8 mouse cellular contexts compared by ENCODE assay signal in genomic region chr12:9029506-9029887, GRCm38 (mm10). TPM values are rescaled to one million over a fixed set of nuclear protein-coding genes. Genes with fewer than 3 reads are reported as not detected.
DNase-seq lines count a peak whose midpoint lies in the region; ATAC-seq and TF ChIP-seq lines count a peak whose summit lies in the region.

No protein-coding gene starts in this region.

- 30% methylated on average over 4 of the region's 4 CpGs for WGBS in heart, embryonic 15.5 days
- WGBS in bone marrow, adult 2 months: 9% methylated on average over 4 of the region's 4 CpGs
- WGBS in hindbrain, embryonic 16.5 days: 53% methylated on average over 4 of the region's 4 CpGs
- WGBS in midbrain, embryonic 13.5 days: 58% methylated on average over 4 of the region's 4 CpGs

- no peak for DNase-seq in heart, postnatal 4 days
- DNase-seq in left cerebral cortex, adult 8-10 months (ENCODE audit: low spot score in 2 of 2): no peak
- DNase-seq in cerebellum, postnatal 14 days: no peak
- DNase-seq in thymus, adult 18-20 months: no peak

- no peaks in the 10 kb centered on the region for H3K27me3 ChIP-seq in heart, embryonic 15.5 days
- H3K27me3 ChIP-seq in hindbrain, embryonic 16.5 days (replicated peaks; ENCODE audit: control insufficient read depth, insufficient read depth, low read length): no peaks in the 10 kb centered on the region
- H3K27me3 ChIP-seq in midbrain, embryonic 13.5 days: no peaks in the 10 kb centered on the region

- H3K36me3 ChIP-seq in heart, embryonic 15.5 days: no peaks in the 10 kb centered on the region
- H3K36me3 ChIP-seq in hindbrain, embryonic 16.5 days (ENCODE audit: control insufficient read depth, insufficient read depth, low read length): peaks cover 11% of the 10 kb centered on the region; the same call in 1 of the 2 replicates
- peaks cover 17% of the 10 kb centered on the region for H3K36me3 ChIP-seq in midbrain, embryonic 13.5 days

- peak; percentile 8; the same call in 1 of the 2 replicates for ATAC-seq in heart, embryonic 15.5 days (replicated peaks; ENCODE audit: insufficient number of reproducible peaks, insufficient read depth, low FRiP score, low read depth)
- peak; percentile 54 for ATAC-seq in hindbrain, embryonic 16.5 days
- ATAC-seq in midbrain, embryonic 13.5 days: peak; percentile 69

- TF ChIP-seq CTCF in bone marrow, adult 2 months (IDR thresholded peaks at IDR 0.05; ENCODE audit: control insufficient read depth, insufficient read depth, low read length): no peak

- peak overlapping the region; percentile 69 for H3K4me2 ChIP-seq in heart, embryonic 15.5 days
- peak overlapping the region; percentile 44 for H3K4me2 ChIP-seq in hindbrain, embryonic 16.5 days (ENCODE audit: low read length)
- peak overlapping the region; percentile 65 for H3K4me2 ChIP-seq in midbrain, embryonic 13.5 days (replicated peaks)

- peak overlapping the region; percentile 96 for H3K27ac ChIP-seq in heart, embryonic 15.5 days
- H3K27ac ChIP-seq in bone marrow, adult 2 months (ENCODE audit: control insufficient read depth, insufficient read depth, low read depth, low read length, poor library complexity): peak overlapping the region; percentile 99; the same call in 1 of the 2 replicates
- peak overlapping the region; percentile 99 for H3K27ac ChIP-seq in hindbrain, embryonic 16.5 days (ENCODE audit: low read depth, low read length)
- H3K27ac ChIP-seq in midbrain, embryonic 13.5 days: peak overlapping the region; percentile 99

- peak overlapping the region; percentile 67 for H3K4me3 ChIP-seq in heart, embryonic 15.5 days
- peak overlapping the region; percentile 88 for H3K4me3 ChIP-seq in bone marrow, adult 2 months (replicated peaks; ENCODE audit: control insufficient read depth, low read depth, low read length)
- H3K4me3 ChIP-seq in hindbrain, embryonic 16.5 days (ENCODE audit: low read length): peak overlapping the region; percentile 79
- H3K4me3 ChIP-seq in midbrain, embryonic 13.5 days (replicated peaks): peak overlapping the region; percentile 64

- TF ChIP-seq POLR2A in bone marrow, adult 2 months (IDR thresholded peaks at IDR 0.05; ENCODE audit: borderline replicate concordance, control insufficient read depth, low read depth, low read length): no peak

- H3K4me1 ChIP-seq in heart, embryonic 15.5 days (replicated peaks): peaks cover 9% of the 10 kb centered on the region; the same call in 1 of the 2 replicates
- no peaks in the 10 kb centered on the region for H3K4me1 ChIP-seq in bone marrow, adult 2 months (ENCODE audit: control insufficient read depth, insufficient read depth, low read length)
- peaks cover 6% of the 10 kb centered on the region for H3K4me1 ChIP-seq in hindbrain, embryonic 16.5 days (ENCODE audit: control insufficient read depth, insufficient read depth, low read depth, low read length)
- H3K4me1 ChIP-seq in midbrain, embryonic 13.5 days (replicated peaks): peaks cover 6% of the 10 kb centered on the region; the same call in 1 of the 2 replicates

- no peaks in the 10 kb centered on the region for H3K9me3 ChIP-seq in heart, embryonic 15.5 days (replicated peaks)
- no peaks in the 10 kb centered on the region for H3K9me3 ChIP-seq in hindbrain, embryonic 16.5 days (ENCODE audit: control insufficient read depth, low read length)
- H3K9me3 ChIP-seq in midbrain, embryonic 13.5 days: no peaks in the 10 kb centered on the region

- no peak overlapping the region for H3K9ac ChIP-seq in heart, embryonic 15.5 days
- no peak overlapping the region for H3K9ac ChIP-seq in hindbrain, embryonic 16.5 days (ENCODE audit: low read depth, low read length)
- H3K9ac ChIP-seq in midbrain, embryonic 13.5 days (replicated peaks): peak overlapping the region; percentile 91; the same call in 1 of the 2 replicates

RNA-seq across cellular contexts. Expression of gene Ttc32, which starts 0.3 kb away (rescaled TPM):
- polyA plus RNA-seq in heart, embryonic 15.5 days (2015; fragmentation: Nextera tagmentation; extraction: Ambion mirVana): 14.4 and 17.4 TPM in 2 replicates
- 10 to 100 TPM; 14.9 to 17.9 TPM for total RNA-seq in heart, postnatal 4 days (2021)
- polyA plus RNA-seq in bone marrow, adult 2 months (2011; ENCODE audit: insufficient read depth, insufficient read length, low replicate concordance, missing spikeins): 1.9 and 4.1 TPM in 2 replicates
- polyA plus RNA-seq in hindbrain, embryonic 16.5 days (2015; fragmentation: Nextera tagmentation; extraction: Ambion mirVana): 7.3 and 8.8 TPM in 2 replicates
- 15.5 and 16.8 TPM in 2 replicates for polyA plus RNA-seq in midbrain, embryonic 13.5 days (2015; fragmentation: Nextera tagmentation; extraction: Ambion mirVana)
- 1 to 10 TPM; 2.5 to 4.1 (median 3.8) TPM for total RNA-seq in left cerebral cortex, adult 8-10 months (2022)

RNA-seq across cellular contexts. Expression of gene Wdr35, which starts 55.8 kb away (rescaled TPM):
- polyA plus RNA-seq in heart, embryonic 15.5 days (2015; fragmentation: Nextera tagmentation; extraction: Ambion mirVana): 12.0 and 14.1 TPM in 2 replicates
- 10 to 100 TPM; 14.9 to 16.7 TPM for total RNA-seq in heart, postnatal 4 days (2021)
- polyA plus RNA-seq in bone marrow, adult 2 months (2011; ENCODE audit: insufficient read depth, insufficient read length, low replicate concordance, missing spikeins): 1.3 and 7.5 TPM in 2 replicates
- polyA plus RNA-seq in hindbrain, embryonic 16.5 days (2015; fragmentation: Nextera tagmentation; extraction: Ambion mirVana): 23.6 and 25.2 TPM in 2 replicates
- polyA plus RNA-seq in midbrain, embryonic 13.5 days (2015; fragmentation: Nextera tagmentation; extraction: Ambion mirVana): 23.9 and 24.4 TPM in 2 replicates
- total RNA-seq in left cerebral cortex, adult 8-10 months (2022): 10 to 100 TPM; 39.5 to 48.2 (median 43.8) TPM

Comparison
In these comparisons a context has a peak if more than half of its experiments do, and no peak if none do; other contexts are left out.
1. ATAC-seq: peak in every context shown above with its lines; median percentile 69 in midbrain, embryonic 13.5 days; 54 in hindbrain, embryonic 16.5 days; 8 in heart, embryonic 15.5 days.